ENCODE assay signal across 8 mouse cellular contexts in genomic region chr16:91538513-91538912, GRCm38 (mm10). TPM values are rescaled to one million over a fixed set of nuclear protein-coding genes. Genes with fewer than 3 reads are reported as not detected.
DNase-seq lines count a peak whose midpoint lies in the region; ATAC-seq and TF ChIP-seq lines count a peak whose summit lies in the region.
"Had no signal": no experiment of that assay in that cellular context is flagged by ENCODE, and none has a peak within 500 bp of the region (broad histone marks: within the 10 kb centered on the region; RNA-seq: fewer than 3 reads in every experiment).

No protein-coding gene starts in this region.

- H3K4me2 ChIP-seq in kidney, embryonic 16.5 days (replicated peaks; ENCODE audit: low read depth, low read length): no peak overlapping the region
- peak overlapping the region; percentile 21 for H3K4me2 ChIP-seq in CH12.LX (ENCODE audit: insufficient read depth, low read depth, poor library complexity, severe bottlenecking)
- H3K4me2 ChIP-seq in forebrain, postnatal 0 days (ENCODE audit: low read depth): no peak overlapping the region

- no peaks in the 10 kb centered on the region for H3K9me3 ChIP-seq in kidney, embryonic 16.5 days (ENCODE audit: low read length)
- H3K9me3 ChIP-seq in CH12.LX (replicated peaks; ENCODE audit: low read length): no peaks in the 10 kb centered on the region
- no peaks in the 10 kb centered on the region for H3K9me3 ChIP-seq in megakaryocyte, embryonic 14.5 days
- no peaks in the 10 kb centered on the region for H3K9me3 ChIP-seq in forebrain, postnatal 0 days (ENCODE audit: low read length)

- no peak for TF ChIP-seq RAD21 in CH12.LX (IDR thresholded peaks at IDR 0.05; ENCODE audit: low read depth, low read length)

- in situ Hi-C loops in CH12.LX (cut with MboI; ENCODE audit: low pct_ligation_motif_present, low pct_unique_long_range_greater_than_20kb, low sequenced_read_pairs): no loop called here

- H3K4me1 ChIP-seq in kidney, embryonic 16.5 days (ENCODE audit: insufficient read depth, low read length): peaks cover 13% of the 10 kb centered on the region
- H3K4me1 ChIP-seq in CH12.LX (ENCODE audit: control insufficient read depth in 1 of 2, insufficient read depth in 2 of 2): peaks cover 16 to 45% of the 10 kb centered on the region in 2 experiments
- H3K4me1 ChIP-seq in megakaryocyte, embryonic 14.5 days: peaks cover 51% of the 10 kb centered on the region
- 0 out of 2 replicates have a peak, but pooled peaks cover 4% of the 10 kb centered on the region for H3K4me1 ChIP-seq in forebrain, postnatal 0 days (ENCODE audit: insufficient read depth)

- TF ChIP-seq POLR2A in CH12.LX (IDR thresholded peaks at IDR 0.05; ENCODE audit: low read depth, low read length): no peak

- H3K79me2 ChIP-seq in CH12.LX (replicated peaks; ENCODE audit: control insufficient read depth, extremely low read depth, insufficient read depth, poor library complexity, severe bottlenecking): no peaks in the 10 kb centered on the region

- dilution Hi-C loops in CH12.LX (cut with MboI; ENCODE audit: extremely low pct_ligation_motif_present, extremely low pct_unique_long_range_greater_than_20kb, low sequenced_read_pairs): no loop called here

- H3K27me3 ChIP-seq in kidney, embryonic 16.5 days (ENCODE audit: insufficient read depth, low read length): no peaks in the 10 kb centered on the region
- no peaks in the 10 kb centered on the region for H3K27me3 ChIP-seq in CH12.LX (replicated peaks)
- H3K27me3 ChIP-seq in megakaryocyte, embryonic 14.5 days (replicated peaks): peaks cover 64% of the 10 kb centered on the region
- no peaks in the 10 kb centered on the region for H3K27me3 ChIP-seq in forebrain, postnatal 0 days (ENCODE audit: insufficient read depth, low read length)

- H3K9ac ChIP-seq in kidney, embryonic 16.5 days (replicated peaks; ENCODE audit: low read length): no peak overlapping the region
- H3K9ac ChIP-seq in CH12.LX (ENCODE audit: insufficient read depth, low read depth): peak overlapping the region; percentile 13; the same call in 1 of the 2 replicates
- H3K9ac ChIP-seq in forebrain, postnatal 0 days: no peak overlapping the region

- WGBS in kidney, embryonic 16.5 days: 26% methylated on average over 9 of the region's 9 CpGs
- WGBS in forebrain, postnatal 0 days: 76% methylated on average over 9 of the region's 9 CpGs

- no peak for TF ChIP-seq CTCF in CH12.LX (conservative IDR thresholded peaks at IDR 0.05 in 1 of 2, IDR thresholded peaks at IDR 0.05 in 1 of 2; ENCODE audit: low read depth in 2 of 2, low read length in 2 of 2)
- no peak for TF ChIP-seq CTCF in forebrain, postnatal 0 days (IDR thresholded peaks at IDR 0.05; ENCODE audit: low read depth)

- H3K36me3 ChIP-seq in kidney, embryonic 16.5 days (ENCODE audit: insufficient read depth, low read length): no peaks in the 10 kb centered on the region
- no peaks in the 10 kb centered on the region for H3K36me3 ChIP-seq in CH12.LX (replicated peaks in 1 of 2; ENCODE audit: control insufficient read depth in 1 of 2, insufficient read depth in 1 of 2, low read length in 1 of 2)
- no peaks in the 10 kb centered on the region for H3K36me3 ChIP-seq in megakaryocyte, embryonic 14.5 days (replicated peaks; ENCODE audit: low read length)
- no peaks in the 10 kb centered on the region for H3K36me3 ChIP-seq in forebrain, postnatal 0 days (ENCODE audit: insufficient read depth)

- H3K4me3 ChIP-seq in kidney, embryonic 16.5 days (ENCODE audit: low read length): no peak overlapping the region
- H3K4me3 ChIP-seq in CH12.LX (replicated peaks in 1 of 3; ENCODE audit: low read depth in 2 of 3, low read length in 2 of 3, poor library complexity in 1 of 3): peak overlapping the region in 1 of 3 experiments; percentile 2
- peak overlapping the region; percentile 7 for H3K4me3 ChIP-seq in megakaryocyte, embryonic 14.5 days (replicated peaks)
- H3K4me3 ChIP-seq in forebrain, postnatal 0 days (ENCODE audit: low read depth, low read length): no peak overlapping the region

- no peak for ATAC-seq in kidney, embryonic 16.5 days (ENCODE audit: low FRiP score, low TSS enrichment)
- peak; percentile 51 for ATAC-seq in common myeloid progenitor, adult 5-6 weeks (replicated peaks; ENCODE audit: low read depth, poor library complexity, severe bottlenecking)
- no peak for ATAC-seq in forebrain, postnatal 0 days

- H3K27ac ChIP-seq in kidney, embryonic 16.5 days (ENCODE audit: low read length): peak overlapping the region; percentile 59
- H3K27ac ChIP-seq in CH12.LX (ENCODE audit: insufficient read depth, low read depth): peak overlapping the region; percentile 16; the same call in 1 of the 2 replicates
- H3K27ac ChIP-seq in forebrain, postnatal 0 days (ENCODE audit: low read depth, low read length): no peak overlapping the region

- peak; percentile 42; the same call in 1 of the 2 replicates for TF ChIP-seq EP300 in CH12.LX (IDR thresholded peaks at IDR 0.05; ENCODE audit: low read length)

- DNase-seq in kidney, postnatal 4 days: no peak
- peak; percentile 75 for DNase-seq in CH12.LX (ENCODE audit: extremely low read depth)
- DNase-seq in cerebellum, postnatal 36 days: no peak
- no peak for DNase-seq in forebrain, postnatal 0 days
- DNase-seq: cerebellum, adult 11 months had no signal

TF ChIP-seq in CH12.LX, 34 proteins besides CTCF, POLR2A, EP300 and RAD21:
- TF ChIP-seq MAX (IDR thresholded peaks at IDR 0.05; ENCODE audit: low read length): 0 out of 2 replicates have a peak, but pooled peaks have one; percentile 20
- TF ChIP-seq TCF12 (IDR thresholded peaks at IDR 0.05; ENCODE audit: low read depth, low read length): no peak
- TF ChIP-seq HCFC1 (IDR thresholded peaks at IDR 0.05; ENCODE audit: low read depth, low read length): 0 out of 2 replicates have a peak, but pooled peaks have one; percentile 5
- TF ChIP-seq BHLHE40 (IDR thresholded peaks at IDR 0.05; ENCODE audit: low read depth, low read length): peak; percentile 16; the same call in 1 of the 2 replicates
- TF ChIP-seq CHD1 (IDR thresholded peaks at IDR 0.05; ENCODE audit: low read depth, low read length): no peak
- TF ChIP-seq IRF4 (IDR thresholded peaks at IDR 0.05; ENCODE audit: low read depth, low read length): peak; percentile 34; the same call in 1 of the 2 replicates
- TF ChIP-seq JUND (conservative IDR thresholded peaks at IDR 0.05; ENCODE audit: low read depth, low read length): no peak
- no peak for TF ChIP-seq KAT2A (IDR thresholded peaks at IDR 0.05; ENCODE audit: insufficient replicate concordance, low read length)
- no peak for TF ChIP-seq ZC3H11A (IDR thresholded peaks at IDR 0.05; ENCODE audit: low read depth, low read length)
- TF ChIP-seq SIN3A (IDR thresholded peaks at IDR 0.05; ENCODE audit: low read length): no peak
- no peak for TF ChIP-seq SMC3 (IDR thresholded peaks at IDR 0.05; ENCODE audit: low read depth, low read length)
- no peak for TF ChIP-seq USF1 (IDR thresholded peaks at IDR 0.05; ENCODE audit: low read depth, low read length)
- TF ChIP-seq ETS1 (conservative IDR thresholded peaks at IDR 0.05; ENCODE audit: low read depth, low read length): 0 out of 2 replicates have a peak, but pooled peaks have one; percentile 5
- TF ChIP-seq MEF2A (IDR thresholded peaks at IDR 0.05; ENCODE audit: borderline replicate concordance, low read depth, low read length): no peak
- no peak for TF ChIP-seq CHD2 (IDR thresholded peaks at IDR 0.05; ENCODE audit: low read length)

RNA-seq across cellular contexts. Expression of gene Ifngr2, which starts 8.4 kb away (rescaled TPM):
- polyA plus RNA-seq in kidney, embryonic 16.5 days (2015; fragmentation: Nextera tagmentation; extraction: Ambion mirVana): 52.1 and 52.7 TPM in 2 replicates
- 26.3 and 36.1 TPM in 2 replicates for total RNA-seq in CH12.LX (2012; rRNA removed)
- total RNA-seq in CH12.LX (2014; rRNA removed): 29.6 and 32.1 TPM in 2 replicates
- 38.8 and 39.2 TPM in 2 replicates for polyA plus RNA-seq in CH12.LX (2012; ENCODE audit: insufficient read length, low read depth)
- total RNA-seq in common myeloid progenitor, adult 5-6 weeks (2017): 6.1 and 6.7 TPM in 2 replicates
- 12.5 and 13.8 TPM in 2 replicates for polyA plus RNA-seq in megakaryocyte, embryonic 14.5 days (2012; ENCODE audit: insufficient read depth, low replicate concordance)
- total RNA-seq in forebrain, postnatal 0 days (2014; rRNA removed): 61.8 and 63.0 TPM in 2 replicates
- 112 and 146 TPM in 2 replicates for polyA plus RNA-seq in forebrain, postnatal 0 days (2015; fragmentation: Nextera tagmentation; extraction: Ambion mirVana)

RNA-seq across cellular contexts. Expression of gene Ifnar1, which starts 53.5 kb away (rescaled TPM):
- polyA plus RNA-seq in kidney, embryonic 16.5 days (2015; fragmentation: Nextera tagmentation; extraction: Ambion mirVana): 67.3 and 71.8 TPM in 2 replicates
- total RNA-seq in CH12.LX (2012; rRNA removed) (32.1 and 32.8 TPM in 2 replicates), CH12.LX (2014; rRNA removed) (34.9 and 40.3 TPM in 2 replicates)
- polyA plus RNA-seq in CH12.LX (2012; ENCODE audit: insufficient read length, low read depth): 40.1 and 49.4 TPM in 2 replicates
- total RNA-seq in common myeloid progenitor, adult 5-6 weeks (2017): 34.6 and 43.3 TPM in 2 replicates
- 3.8 TPM in 2 replicates for polyA plus RNA-seq in megakaryocyte, embryonic 14.5 days (2012; ENCODE audit: insufficient read depth, low replicate concordance)
- total RNA-seq in forebrain, postnatal 0 days (2014; rRNA removed): 76.7 and 82.6 TPM in 2 replicates
- polyA plus RNA-seq in forebrain, postnatal 0 days (2015; fragmentation: Nextera tagmentation; extraction: Ambion mirVana): 22.7 and 33.6 TPM in 2 replicates

RNA-seq across cellular contexts. Expression of gene Tmem50b, which starts 59.1 kb away (rescaled TPM):
- polyA plus RNA-seq in kidney, embryonic 16.5 days (2015; fragmentation: Nextera tagmentation; extraction: Ambion mirVana): 42.1 and 47.7 TPM in 2 replicates
- total RNA-seq in CH12.LX (2012; rRNA removed) (6.1 and 9.7 TPM in 2 replicates), CH12.LX (2014; rRNA removed) (12.7 and 14.5 TPM in 2 replicates)
- 15.9 TPM in 2 replicates for polyA plus RNA-seq in CH12.LX (2012; ENCODE audit: insufficient read length, low read depth)
- total RNA-seq in common myeloid progenitor, adult 5-6 weeks (2017): 8.6 and 12.7 TPM in 2 replicates
- polyA plus RNA-seq in megakaryocyte, embryonic 14.5 days (2012; ENCODE audit: insufficient read depth, low replicate concordance): 2.6 TPM in 1 of 2 replicates, not detected in the other
- total RNA-seq in forebrain, postnatal 0 days (2014; rRNA removed): 65.2 and 65.6 TPM in 2 replicates
- polyA plus RNA-seq in forebrain, postnatal 0 days (2015; fragmentation: Nextera tagmentation; extraction: Ambion mirVana): 98.8 and 102 TPM in 2 replicates
